Mouse (Mus musculus): ENCODE measurements around the gene Hcls1. TPM values are rescaled to one million over a fixed set of nuclear protein-coding genes. Genes with fewer than 3 reads are reported as not detected.

The Hcls1 gene
- polyA plus RNA-seq, 1 experiment: 6.1 TPM

- no peak overlapping the region for H3K27ac ChIP-seq (ENCODE audit: insufficient read depth, low read length)
- no peak overlapping the region for H3K4me3 ChIP-seq (ENCODE audit: insufficient read depth, low read length)
- H3K4me1 ChIP-seq (ENCODE audit: control insufficient read depth, insufficient read depth, low read length): no peaks in the 10 kb centered on the region
- TF ChIP-seq CTCF (IDR thresholded peaks at IDR 0.05; ENCODE audit: extremely low read depth, insufficient read depth, low read length): no peak
- no peak for TF ChIP-seq POLR2A (IDR thresholded peaks at IDR 0.05; ENCODE audit: extremely low read depth, insufficient read depth, low read length)
Measured at GRCm38 (mm10) chr16:36963415-36963814, 28.6 kb downstream of the Hcls1 start.

- TF ChIP-seq CTCF (IDR thresholded peaks at IDR 0.05; ENCODE audit: extremely low read depth, insufficient read depth, low read length) (no peak), POLR2A (IDR thresholded peaks at IDR 0.05; ENCODE audit: extremely low read depth, insufficient read depth, low read length) (no peak)
- Histone ChIP-seq H3K4me1 (ENCODE audit: control insufficient read depth, insufficient read depth, low read length) (no peaks in the 10 kb centered on the region; the same call in 1 of the 2 replicates), H3K4me3 (ENCODE audit: insufficient read depth, low read length) (no peak overlapping the region), H3K27ac (ENCODE audit: insufficient read depth, low read length) (no peak overlapping the region)
Measured at GRCm38 (mm10) chr16:36979127-36979526, 44.3 kb downstream of the Hcls1 start.

- no peak overlapping the region for H3K27ac ChIP-seq (ENCODE audit: insufficient read depth, low read length)
- H3K4me1 ChIP-seq (ENCODE audit: control insufficient read depth, insufficient read depth, low read length): no peaks in the 10 kb centered on the region; the same call in 1 of the 2 replicates
- no peak overlapping the region for H3K4me3 ChIP-seq (ENCODE audit: insufficient read depth, low read length)
- no peak for TF ChIP-seq CTCF (IDR thresholded peaks at IDR 0.05; ENCODE audit: extremely low read depth, insufficient read depth, low read length)
- no peak for TF ChIP-seq POLR2A (IDR thresholded peaks at IDR 0.05; ENCODE audit: extremely low read depth, insufficient read depth, low read length)
Measured at GRCm38 (mm10) chr16:36983796-36984195, 49.0 kb downstream of the Hcls1 start.

GRCm38 (mm10) chr16:36985636-36986042 lies 50.9 kb downstream of the Hcls1 start:
- no peak for TF ChIP-seq CTCF (IDR thresholded peaks at IDR 0.05; ENCODE audit: extremely low read depth, insufficient read depth, low read length)
- TF ChIP-seq POLR2A (IDR thresholded peaks at IDR 0.05; ENCODE audit: extremely low read depth, insufficient read depth, low read length): no peak

GRCm38 (mm10) chr16:36987399-36987798 lies 52.6 kb downstream of the Hcls1 start:
- TF ChIP-seq CTCF (IDR thresholded peaks at IDR 0.05; ENCODE audit: extremely low read depth, insufficient read depth, low read length) (no peak), POLR2A (IDR thresholded peaks at IDR 0.05; ENCODE audit: extremely low read depth, insufficient read depth, low read length) (no peak)
- H3K4me1 ChIP-seq (ENCODE audit: control insufficient read depth, insufficient read depth, low read length): no peaks in the 10 kb centered on the region
- no peak overlapping the region for H3K27ac ChIP-seq (ENCODE audit: insufficient read depth, low read length)
- H3K4me3 ChIP-seq (ENCODE audit: insufficient read depth, low read length): no peak overlapping the region

More at GRCm38 (mm10) chr16:36985636-36986042, 50.9 kb downstream of the Hcls1 start:
- no peaks in the 10 kb centered on the region for H3K4me1 ChIP-seq (ENCODE audit: control insufficient read depth, insufficient read depth, low read length)
- H3K27ac ChIP-seq (ENCODE audit: insufficient read depth, low read length): no peak overlapping the region
- no peak overlapping the region for H3K4me3 ChIP-seq (ENCODE audit: insufficient read depth, low read length)

GRCm38 (mm10) chr16:36988066-36988465 lies 53.3 kb downstream of the Hcls1 start:
- H3K27ac ChIP-seq (ENCODE audit: insufficient read depth, low read length): no peak overlapping the region
- TF ChIP-seq CTCF (IDR thresholded peaks at IDR 0.05; ENCODE audit: extremely low read depth, insufficient read depth, low read length) (no peak), POLR2A (IDR thresholded peaks at IDR 0.05; ENCODE audit: extremely low read depth, insufficient read depth, low read length) (no peak)
- H3K4me1 ChIP-seq (ENCODE audit: control insufficient read depth, insufficient read depth, low read length): no peaks in the 10 kb centered on the region
- H3K4me3 ChIP-seq (ENCODE audit: insufficient read depth, low read length): no peak overlapping the region

- TF ChIP-seq POLR2A (IDR thresholded peaks at IDR 0.05; ENCODE audit: extremely low read depth, insufficient read depth, low read length) (no peak), CTCF (IDR thresholded peaks at IDR 0.05; ENCODE audit: extremely low read depth, insufficient read depth, low read length) (no peak)
- no peak overlapping the region for H3K27ac ChIP-seq (ENCODE audit: insufficient read depth, low read length)
- H3K4me3 ChIP-seq (ENCODE audit: insufficient read depth, low read length): no peak overlapping the region
- H3K4me1 ChIP-seq (ENCODE audit: control insufficient read depth, insufficient read depth, low read length): no peaks in the 10 kb centered on the region
Measured at GRCm38 (mm10) chr16:36989493-36989892, 54.7 kb downstream of the Hcls1 start.

GRCm38 (mm10) chr16:36989999-36990625 lies 55.3 kb downstream of the Hcls1 start, which contains the start of gene Fbxo40:
Gene Fbxo40 (minus strand): TSS chr16:36990467.
- H3K4me3 ChIP-seq (ENCODE audit: insufficient read depth, low read length): no peak within 1 kb of the TSS
- H3K27ac ChIP-seq (ENCODE audit: insufficient read depth, low read length): no peak within 1 kb of the TSS
- H3K4me1 ChIP-seq (ENCODE audit: control insufficient read depth, insufficient read depth, low read length): no peaks in the 10 kb centered on the region
- TF ChIP-seq CTCF (IDR thresholded peaks at IDR 0.05; ENCODE audit: extremely low read depth, insufficient read depth, low read length) (no peak), POLR2A (IDR thresholded peaks at IDR 0.05; ENCODE audit: extremely low read depth, insufficient read depth, low read length) (no peak)

GRCm38 (mm10) chr16:36997650-36998049 lies 62.9 kb downstream of the Hcls1 start:
- Histone ChIP-seq H3K4me1 (ENCODE audit: control insufficient read depth, insufficient read depth, low read length) (no peaks in the 10 kb centered on the region), H3K27ac (ENCODE audit: insufficient read depth, low read length) (no peak overlapping the region), H3K4me3 (ENCODE audit: insufficient read depth, low read length) (no peak overlapping the region)
- TF ChIP-seq POLR2A (IDR thresholded peaks at IDR 0.05; ENCODE audit: extremely low read depth, insufficient read depth, low read length) (no peak), CTCF (IDR thresholded peaks at IDR 0.05; ENCODE audit: extremely low read depth, insufficient read depth, low read length) (no peak)

GRCm38 (mm10) chr16:36999366-36999972 lies 64.7 kb downstream of the Hcls1 start:
- no peak overlapping the region for H3K27ac ChIP-seq (ENCODE audit: insufficient read depth, low read length)
- no peak for TF ChIP-seq POLR2A (IDR thresholded peaks at IDR 0.05; ENCODE audit: extremely low read depth, insufficient read depth, low read length)
- no peak for TF ChIP-seq CTCF (IDR thresholded peaks at IDR 0.05; ENCODE audit: extremely low read depth, insufficient read depth, low read length)
- no peaks in the 10 kb centered on the region for H3K4me1 ChIP-seq (ENCODE audit: control insufficient read depth, insufficient read depth, low read length)
- H3K4me3 ChIP-seq (ENCODE audit: insufficient read depth, low read length): no peak overlapping the region
